Mouse (Mus musculus) heart, adult 9 months (tissue): ENCODE data around the gene Musk.
"Not testable (repeated sequence)": the region's sequence is repeated elsewhere in the genome, so short reads cannot be mapped to it uniquely, and the experiment has no call there.

Experiments
- DNase-seq, 2 experiments: peaks; one replicate each; pipeline ENCODE4 v3.0.0; 2022; ENCODE audit warnings: low spot score in 2 of 2

Musk gene

DNA sequence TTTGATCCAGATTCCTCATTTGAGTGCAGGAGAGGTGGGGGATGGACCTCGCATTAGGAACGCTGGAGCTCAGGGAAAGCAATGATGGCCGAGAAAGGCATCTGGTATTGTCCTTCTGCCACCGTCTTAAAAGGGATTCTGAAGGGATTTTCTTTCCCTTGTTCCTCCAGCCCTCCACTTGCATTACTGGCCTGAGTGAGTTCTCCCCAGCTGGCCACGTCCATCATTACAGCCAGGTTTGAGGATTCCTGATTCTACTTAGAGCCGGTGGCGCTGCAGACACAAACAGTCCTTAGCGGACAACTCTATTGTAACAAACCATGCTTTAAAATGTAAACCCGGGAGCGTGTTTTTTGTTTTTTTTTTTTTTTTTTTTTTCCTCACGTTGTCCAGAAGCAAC is at the start of gene Musk:
Musk (plus strand) TSS at position 274 of the 400 bp plus-strand sequence.
- no peak for DNase-seq

DNA sequence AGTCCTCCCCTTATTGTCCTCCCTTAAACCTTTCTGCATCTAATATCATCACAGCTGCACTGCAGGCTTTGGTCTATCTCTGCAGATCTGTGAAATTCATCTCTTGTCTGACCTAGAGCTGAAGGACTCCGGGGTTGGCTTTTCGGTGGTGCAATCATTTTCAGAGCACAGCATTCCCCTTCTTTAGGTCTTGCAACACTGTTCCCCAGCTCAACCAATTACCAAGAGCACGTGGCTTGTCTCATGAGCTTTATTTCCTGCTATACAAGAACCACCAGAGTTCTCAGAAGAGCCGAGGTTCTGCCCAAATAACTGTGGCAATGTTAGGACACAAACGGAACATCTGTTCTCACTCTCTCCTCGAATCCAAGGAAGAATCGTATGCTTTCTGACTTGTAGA is 45.3 kb upstream of the Musk start:
- DNase-seq, result no peak

DNA sequence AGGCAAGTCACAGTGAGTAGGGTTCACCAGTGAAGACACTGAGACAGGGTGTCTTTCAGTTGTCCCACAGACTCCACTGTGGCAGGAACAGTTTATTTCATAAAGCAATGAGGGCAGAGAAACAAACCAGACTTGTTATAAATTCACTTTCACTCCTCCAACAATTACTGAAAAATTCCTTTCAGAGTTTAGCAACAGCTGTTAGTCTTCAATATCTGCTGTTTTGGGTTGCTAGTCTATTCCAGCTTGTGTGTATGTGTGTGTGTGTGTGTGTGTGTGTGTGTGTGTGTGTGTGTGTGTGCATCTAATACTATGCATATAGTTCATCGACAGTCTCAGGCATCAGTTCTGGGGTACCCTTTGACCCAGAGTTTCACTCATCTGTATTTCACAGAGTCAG is 40.2 kb upstream of the Musk start:
- DNase-seq, result no peak

DNA sequence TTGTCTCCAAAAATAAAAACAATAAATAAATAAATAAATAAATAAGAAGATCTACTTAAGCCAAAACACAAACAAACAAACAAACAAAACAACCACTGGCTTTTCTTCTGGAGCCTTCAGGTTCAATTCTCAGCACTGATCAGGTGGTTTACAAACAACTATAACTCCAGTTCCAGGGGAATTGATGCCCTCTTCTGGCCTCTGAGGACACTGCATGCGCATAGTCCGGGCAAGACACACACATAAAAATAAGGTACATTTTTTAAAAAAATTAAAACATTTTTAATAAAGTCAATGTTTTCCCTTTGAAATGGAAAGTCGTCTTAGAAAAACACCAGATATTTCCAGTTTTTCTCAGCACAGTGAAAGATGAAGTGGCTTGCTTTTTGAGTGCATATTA is 33.4 kb upstream of the Musk start:
- DNase-seq, result no peak

DNA sequence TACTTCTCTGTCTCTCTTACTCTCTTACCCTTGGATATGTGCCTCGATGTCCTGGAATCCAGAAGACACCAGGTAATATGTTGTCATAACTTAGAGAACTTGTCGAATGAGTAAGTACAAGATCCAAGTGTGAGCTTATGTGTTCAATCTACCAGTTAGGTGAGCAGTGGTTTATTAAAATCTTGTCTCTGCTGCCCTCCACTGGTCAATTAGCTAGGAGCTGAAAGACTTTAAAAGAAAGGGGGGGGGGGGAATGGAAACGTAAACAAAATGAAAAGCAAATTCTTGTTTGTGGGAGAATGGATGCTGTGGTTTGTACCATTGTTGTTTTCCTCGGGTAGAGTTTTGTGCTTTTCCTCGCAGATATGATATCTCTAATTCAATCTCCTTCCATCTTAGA is 32.4 kb upstream of the Musk start:
- peak in 1 of 2 experiments; percentile 33 for DNase-seq

DNA sequence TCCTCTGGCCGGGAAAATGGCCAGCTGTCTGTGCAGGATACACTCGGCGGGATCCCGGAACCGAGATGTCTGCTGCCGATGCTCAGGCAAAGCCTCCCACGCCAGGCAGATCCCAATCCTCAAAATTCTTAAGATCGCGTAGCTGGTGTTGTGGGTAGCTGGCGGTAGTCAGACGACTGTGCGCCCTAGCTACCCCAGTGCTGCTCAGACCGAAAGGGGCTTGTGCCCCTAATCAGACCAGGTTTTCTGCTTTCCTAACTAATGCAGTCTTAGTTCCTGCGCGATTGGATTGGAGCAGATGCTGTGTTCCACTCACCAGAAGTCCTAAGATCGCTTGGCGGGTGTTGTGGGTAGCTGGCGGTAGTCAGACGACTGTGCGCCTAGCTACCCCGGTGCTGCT is 25.0 kb upstream of the Musk start:
- not testable (repeated sequence) for DNase-seq

DNA sequence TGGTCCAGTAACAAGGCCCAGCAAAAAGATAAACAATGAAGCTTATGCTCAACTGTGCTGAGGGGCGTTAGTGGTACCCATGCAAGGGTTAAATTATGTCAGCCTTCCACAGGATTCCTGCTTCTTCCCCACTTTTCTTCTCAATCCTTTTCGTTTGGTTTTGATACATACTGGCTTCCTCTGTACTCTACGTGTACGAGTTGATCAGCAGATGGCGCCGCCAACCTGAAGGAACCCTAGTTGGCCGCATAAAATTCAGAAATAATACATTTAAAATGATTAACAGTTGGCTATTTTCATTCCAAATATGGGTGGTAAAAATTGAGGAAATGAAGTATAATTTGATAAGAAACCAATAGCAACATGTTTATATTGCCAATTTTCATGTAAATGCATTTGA is 19.5 kb upstream of the Musk start:
- no peak for DNase-seq

DNA sequence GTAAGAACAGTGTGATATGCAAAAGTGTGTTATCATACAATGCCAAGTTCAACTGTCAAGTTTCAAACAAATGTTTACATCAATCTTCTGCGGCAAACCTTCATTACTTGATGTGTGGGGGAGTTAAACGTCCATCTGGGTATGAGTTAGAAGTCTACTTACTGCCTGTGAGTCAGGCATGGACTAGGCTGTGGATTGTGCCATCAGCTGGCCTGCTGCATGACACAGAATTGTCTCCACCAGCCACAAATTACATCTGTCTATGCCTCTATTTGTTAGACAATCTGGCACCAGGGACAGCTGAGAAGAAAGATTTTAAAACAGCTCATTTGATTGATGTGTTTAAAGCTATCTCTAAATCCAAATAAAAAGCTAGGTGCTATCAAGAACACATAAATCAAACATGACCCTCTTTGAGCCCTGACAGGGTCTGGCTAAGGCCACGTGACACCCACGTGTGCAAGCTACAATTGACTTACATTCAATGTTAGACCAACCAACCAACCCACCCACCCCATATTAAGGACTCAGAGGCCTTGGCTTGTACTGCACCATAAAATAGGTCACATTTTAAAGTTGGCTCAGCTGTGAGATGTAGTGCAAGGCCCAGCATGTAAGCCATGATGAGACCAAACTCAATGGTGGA is 16.7 kb upstream of the Musk start:
- no peak for DNase-seq

DNA sequence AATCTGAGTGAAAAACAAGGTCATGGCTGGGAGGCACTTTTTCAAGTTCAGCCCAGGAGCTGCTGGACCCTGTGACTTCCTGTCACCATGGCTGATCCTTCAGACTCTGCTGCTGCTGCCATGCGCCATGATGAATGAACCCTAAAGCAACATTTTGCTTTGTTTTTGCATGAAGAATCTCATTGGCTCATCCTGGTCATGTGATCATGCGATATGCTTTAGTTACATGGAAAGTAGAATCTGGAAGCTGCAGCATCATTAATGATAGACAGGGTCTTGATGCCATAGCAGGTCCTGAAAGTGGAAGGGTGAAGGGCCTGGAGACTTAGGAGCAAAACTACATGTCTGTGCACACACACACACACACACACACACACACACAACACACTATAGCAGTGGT is 15.8 kb upstream of the Musk start:
- no peak for DNase-seq

DNA sequence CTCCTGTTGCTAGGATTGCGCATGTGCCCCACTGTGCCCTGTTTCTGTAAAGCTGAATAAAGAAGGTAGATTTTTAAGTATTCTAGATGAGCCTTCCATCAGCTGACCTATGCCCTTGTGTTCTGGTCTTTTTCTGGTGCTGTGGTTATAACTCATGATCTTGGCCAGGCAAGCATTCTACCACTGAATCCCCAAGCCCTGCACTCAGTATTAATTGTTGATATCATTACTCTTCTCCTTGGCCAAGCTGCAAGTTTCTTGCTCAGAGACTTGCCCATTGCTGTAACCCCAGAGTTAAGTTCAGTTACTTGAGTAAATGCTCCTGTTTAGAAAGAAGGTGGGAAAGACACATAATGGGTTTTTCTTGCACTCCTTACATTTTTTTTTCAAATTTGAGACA is 14.8 kb upstream of the Musk start:
- DNase-seq, result no peak

DNA sequence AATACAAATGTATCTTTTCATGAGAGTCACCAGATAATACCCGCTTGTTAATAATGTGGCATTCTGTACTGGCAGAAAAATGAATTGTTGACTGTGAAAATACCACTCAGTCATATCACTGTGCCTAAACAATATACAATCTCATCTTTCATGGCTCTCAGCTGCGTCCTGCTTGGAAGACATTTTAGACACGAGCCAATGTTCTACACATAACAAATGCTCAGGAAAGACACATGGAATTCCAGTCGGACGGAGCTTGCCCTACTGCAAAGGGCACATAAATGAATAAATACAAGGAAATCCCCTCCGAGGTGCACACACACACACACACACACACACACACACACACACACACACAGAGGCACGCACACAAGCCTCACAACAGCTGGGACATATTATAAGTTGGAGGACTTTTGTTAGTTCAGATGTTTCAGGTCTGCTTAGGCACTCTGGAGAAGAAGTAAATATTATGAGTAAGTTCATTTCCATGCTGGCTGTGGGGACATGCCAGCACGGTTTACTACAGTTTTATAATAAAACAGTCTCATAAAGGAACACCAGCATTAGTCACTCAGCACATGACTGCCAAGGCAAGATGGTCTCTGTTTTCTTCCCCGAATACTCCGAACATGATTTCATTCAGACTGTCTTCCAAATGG is 14.1 kb upstream of the Musk start:
- peak; percentile 18 to 32 for DNase-seq

DNA sequence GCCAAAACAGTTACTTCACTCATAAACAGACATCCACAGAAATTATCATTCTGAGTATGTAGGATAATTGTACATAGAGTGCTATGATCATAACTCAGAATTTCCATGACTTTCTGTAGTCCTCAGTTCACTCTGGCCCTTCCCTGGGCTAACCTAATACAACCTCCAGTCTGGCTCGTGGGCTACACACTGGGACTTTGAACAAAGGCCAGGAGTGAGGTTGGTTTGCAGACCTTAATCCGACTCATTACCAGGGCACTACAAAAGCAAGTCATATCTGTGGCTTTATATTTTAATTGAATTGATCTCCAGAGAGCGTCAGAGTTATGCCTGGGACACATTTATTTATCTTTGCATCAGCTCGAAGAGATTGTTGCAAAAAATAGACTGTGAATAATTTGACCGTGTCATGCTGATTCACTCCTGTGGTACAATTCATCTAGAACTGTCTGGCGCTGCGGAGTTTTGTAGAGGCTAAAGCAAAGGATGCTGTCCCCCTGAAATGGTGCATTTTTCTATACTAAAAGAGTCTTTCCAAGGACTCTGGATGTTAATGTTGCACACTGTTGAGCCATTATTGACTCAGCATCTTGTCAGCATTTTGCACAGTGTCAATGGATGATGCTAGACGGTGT is 10.4 kb upstream of the Musk start:
- peak in 1 of 2 experiments; percentile 21 for DNase-seq

DNA sequence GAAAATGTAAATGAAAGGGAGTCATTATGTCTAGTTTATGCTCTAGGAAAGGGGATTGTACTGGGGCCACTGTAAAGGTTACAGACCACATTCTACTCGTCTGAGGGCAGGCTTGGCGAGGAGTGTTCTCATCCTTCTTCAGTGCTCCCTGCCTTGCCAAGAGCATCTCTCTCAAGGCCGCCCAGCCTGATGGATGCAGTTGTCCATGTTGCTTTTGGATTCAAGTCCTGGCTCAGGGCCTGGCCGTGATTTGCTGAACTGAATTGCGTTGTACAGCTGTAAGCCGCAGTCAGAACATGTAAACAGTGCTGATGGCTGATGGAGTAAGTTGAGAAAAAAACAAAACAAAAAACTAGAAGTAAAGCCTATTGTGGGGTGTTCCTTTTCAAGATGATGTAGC is 7.4 kb upstream of the Musk start:
- DNase-seq, result peak; percentile 74 to 80

DNA sequence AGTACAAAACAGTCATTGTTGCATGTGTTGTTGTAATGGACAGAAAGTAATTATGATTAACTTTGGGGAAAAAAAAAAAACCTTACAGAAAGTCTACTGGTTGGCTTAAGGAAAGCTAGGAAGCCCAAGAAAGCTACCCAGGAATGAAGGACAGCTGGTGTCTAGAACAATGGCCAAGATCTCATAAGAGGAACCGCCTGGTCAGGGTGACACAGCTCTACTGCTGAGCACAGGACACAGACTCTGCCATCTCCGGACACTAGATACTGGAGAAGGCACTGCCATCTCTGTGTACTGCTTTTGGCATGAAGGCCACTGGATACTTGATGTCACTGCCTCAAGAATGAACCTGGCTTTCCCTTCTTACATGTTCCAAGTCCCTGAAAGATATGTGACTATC is 5.6 kb upstream of the Musk start:
- DNase-seq, result peak; percentile 25 to 31

DNA sequence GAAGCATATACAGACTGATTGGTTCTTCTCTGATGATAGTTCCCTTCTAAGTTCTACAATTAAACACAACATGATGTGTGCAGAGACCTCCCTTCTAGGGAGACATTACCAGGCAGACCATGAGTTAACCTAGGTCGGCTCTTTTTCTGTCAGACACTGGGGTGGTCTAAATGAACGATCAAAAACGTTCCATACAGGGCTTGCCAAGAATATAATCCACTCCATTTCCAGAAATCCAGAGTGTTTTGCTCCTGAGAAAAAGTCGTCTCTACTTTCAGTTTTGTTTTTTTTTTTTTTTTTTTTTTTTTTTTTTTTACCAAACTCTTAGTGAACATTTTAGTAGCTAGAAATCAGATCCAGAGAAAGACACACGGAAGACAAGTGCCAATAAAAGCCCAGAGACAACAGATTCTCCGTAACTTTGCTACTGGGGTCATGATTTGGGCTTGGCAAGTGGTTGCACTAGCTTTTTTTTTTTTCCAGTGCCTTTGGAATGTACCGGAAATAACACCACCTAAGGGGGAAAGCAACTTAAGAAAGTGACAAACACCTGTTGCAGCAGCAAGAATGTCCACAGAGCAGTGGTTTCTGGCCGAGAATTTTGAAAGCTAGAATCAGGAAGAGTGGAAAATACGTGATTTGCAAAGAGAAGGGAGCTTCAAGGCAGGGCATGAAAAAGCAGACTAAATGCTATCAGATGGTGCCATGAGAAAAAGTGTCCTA is 769 bp downstream of the Musk start:
- DNase-seq, result peak in 1 of 2 experiments; percentile 12

DNA sequence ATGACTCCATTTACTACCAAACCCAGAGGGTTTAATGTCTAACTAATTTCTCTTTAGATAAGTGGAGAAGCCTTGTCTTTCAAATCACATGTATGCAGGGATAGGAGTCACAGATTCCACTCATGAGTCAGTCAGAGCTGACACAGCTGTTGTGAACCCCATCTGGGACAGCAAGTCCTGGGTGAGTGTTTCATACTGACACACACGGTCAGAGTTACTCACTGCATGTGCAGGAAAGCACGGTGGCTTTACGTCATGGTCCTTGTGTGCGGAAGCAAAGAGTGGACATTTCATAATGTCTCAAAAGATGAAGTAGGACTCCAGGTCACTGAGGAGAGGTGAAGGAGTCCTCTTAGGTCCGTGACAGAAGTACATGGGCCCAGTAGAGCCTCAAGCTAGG is 3.0 kb downstream of the Musk start:
- DNase-seq, result peak; percentile 56 to 66

DNA sequence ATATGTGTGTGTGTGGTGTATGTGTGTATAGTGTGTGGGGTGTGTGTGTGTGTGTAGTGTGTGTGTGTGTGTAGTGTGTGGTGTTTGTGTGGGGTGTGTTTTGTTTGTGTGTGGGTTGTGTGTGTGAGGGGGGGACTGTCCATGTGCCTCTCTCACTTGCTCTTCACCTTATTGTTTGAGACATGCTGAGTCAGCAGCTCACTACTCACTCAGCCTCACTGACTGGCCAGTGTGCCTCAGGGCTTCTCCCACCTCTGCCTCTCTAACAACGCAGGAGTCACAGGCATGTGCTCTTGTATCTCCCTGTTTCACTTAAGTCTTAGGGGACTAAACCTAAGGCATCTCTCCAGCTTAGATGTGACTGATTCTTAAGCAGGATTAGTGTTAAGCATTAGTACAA is 6.1 kb downstream of the Musk start:
- no peak for DNase-seq

DNA sequence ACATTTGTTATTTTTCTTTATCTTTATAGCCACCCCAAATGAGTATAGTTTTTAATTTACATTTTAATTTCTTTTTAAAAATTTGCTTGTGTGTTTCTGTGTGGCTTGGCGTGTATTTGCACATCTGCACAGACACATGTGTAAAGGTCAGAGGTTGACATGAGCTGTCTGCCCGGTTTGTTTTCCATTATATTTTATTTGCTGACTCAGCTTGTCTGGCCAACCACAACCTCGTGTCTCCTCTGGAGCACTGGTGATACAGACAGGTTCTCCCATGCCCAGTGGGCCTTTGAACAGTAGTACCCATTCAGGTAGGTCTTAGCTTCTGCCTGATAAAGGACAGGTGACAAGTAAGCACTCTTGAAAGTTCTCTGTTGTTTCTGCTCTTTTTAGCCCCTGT is 7.3 kb downstream of the Musk start:
- no peak for DNase-seq

DNA sequence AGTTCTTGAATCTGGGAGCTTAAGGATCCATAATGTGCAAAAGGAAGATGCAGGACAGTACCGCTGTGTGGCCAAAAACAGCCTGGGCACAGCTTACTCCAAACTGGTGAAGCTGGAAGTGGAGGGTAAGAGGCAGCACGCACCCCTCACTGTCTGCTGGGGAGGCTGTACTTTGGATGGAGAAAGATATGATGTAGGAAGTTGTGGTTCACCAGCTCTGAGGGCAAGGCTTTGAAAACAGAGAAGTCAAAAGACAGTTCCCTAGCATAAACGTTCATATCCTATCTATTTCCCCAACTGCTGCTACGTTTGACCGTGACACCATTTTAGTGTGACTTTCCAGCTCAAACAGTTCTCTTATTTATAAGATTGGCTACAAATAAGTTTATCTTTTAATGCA is 18.1 kb downstream of the Musk start:
- no peak for DNase-seq

DNA sequence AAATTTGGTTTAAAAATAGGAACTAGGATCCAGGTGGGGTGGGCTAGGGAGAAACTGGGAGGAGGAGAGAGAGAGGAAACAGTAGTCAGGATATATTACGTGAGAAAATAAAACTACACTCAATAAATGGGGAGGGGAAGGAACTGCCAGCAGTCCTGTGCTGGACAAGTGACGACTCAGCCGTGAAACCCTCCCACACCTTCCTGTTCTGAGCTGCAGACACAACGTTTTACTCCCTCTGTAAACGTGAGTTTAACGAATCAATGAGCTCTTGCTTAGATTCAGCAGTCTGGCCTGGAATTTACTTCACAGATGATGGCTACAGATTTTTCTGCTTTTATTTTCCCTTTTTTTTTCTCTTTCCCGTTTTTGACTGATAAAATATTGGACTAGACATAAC is 18.8 kb downstream of the Musk start:
- no peak for DNase-seq

DNA sequence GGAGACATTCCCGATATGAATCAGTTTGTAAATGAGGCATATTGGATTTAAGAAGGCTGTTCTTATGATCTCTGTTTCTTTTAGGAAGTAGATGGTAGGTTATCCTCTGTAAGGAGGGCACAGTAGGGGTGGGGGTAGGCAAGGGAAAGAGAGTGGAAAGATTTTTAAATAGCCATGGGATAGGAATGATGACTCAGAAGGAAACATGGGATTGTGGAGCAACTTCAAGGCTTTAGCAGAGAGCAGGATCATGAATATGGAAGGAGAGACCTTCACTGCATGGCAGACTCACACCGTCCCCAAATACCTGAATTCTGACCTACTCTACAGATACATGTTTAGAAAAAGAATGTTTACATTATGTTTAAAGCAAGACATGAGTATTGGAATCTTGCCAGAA is 21.7 kb downstream of the Musk start:
- no peak for DNase-seq

DNA sequence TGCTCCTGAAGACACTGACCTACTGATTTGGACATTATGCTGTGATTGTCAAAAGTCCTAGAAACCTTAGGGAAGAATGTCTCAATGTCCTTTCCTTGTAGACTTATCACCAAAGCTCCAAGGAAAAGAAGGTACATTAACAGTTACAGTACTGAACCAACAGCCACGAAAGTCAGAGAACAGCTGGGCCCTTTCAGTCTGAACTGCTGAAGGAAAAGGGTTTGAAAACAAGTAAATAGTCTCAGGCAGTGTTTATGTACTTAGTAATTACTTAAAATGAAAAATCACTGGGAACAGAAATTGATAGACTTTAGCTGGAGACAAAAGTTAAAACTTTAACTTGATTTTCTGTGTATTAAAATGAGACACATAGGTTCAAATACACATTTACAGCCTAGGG is 27.6 kb downstream of the Musk start:
- no peak for DNase-seq
